Mouse (Mus musculus) midbrain, embryonic 16.5 days (tissue): ENCODE data around the gene Rps16. TPM values are rescaled to one million over a fixed set of nuclear protein-coding genes. Genes with fewer than 3 reads are reported as not detected.

Experiments used
- ATAC-seq: fragments of 200-750 bp; cut with Nextera tagmentation; 2 replicates; pipeline ENCODE4 v1.8.0; 2017; ENCODE audit warnings: moderate TSS enrichment
- H3K27ac ChIP-seq: fragments of 300-500 bp; sonication (generic); 2 replicates; pipeline ENCODE4 v1.5.1; 2014; ENCODE audit warnings: mild to moderate bottlenecking, low read length, mixed read lengths
- H3K27me3 ChIP-seq: fragments of 300-500 bp; sonication (generic); 2 replicates; pipeline ENCODE4 v1.6.1; 2014; ENCODE audit warnings: low read depth, low read length, mixed read lengths; ENCODE audit not compliant: control insufficient read depth, insufficient read depth
- H3K36me3 ChIP-seq: fragments of 300-500 bp; sonication (generic); 2 replicates; pipeline ENCODE4 v1.6.1; 2014; ENCODE audit warnings: mild to moderate bottlenecking, low read length, moderate library complexity, mixed read lengths; ENCODE audit not compliant: control insufficient read depth, insufficient read depth
- H3K4me1 ChIP-seq: fragments of 300-500 bp; sonication (generic); 2 replicates; pipeline ENCODE4 v1.6.1; 2014; ENCODE audit warnings: mild to moderate bottlenecking, low read length, mixed read lengths; ENCODE audit not compliant: control insufficient read depth, insufficient read depth
- H3K4me2 ChIP-seq: fragments of 300-500 bp; sonication (generic); 2 replicates; pipeline ENCODE4 v1.6.1; 2014; ENCODE audit warnings: mild to moderate bottlenecking, low read length, mixed read lengths
- H3K4me3 ChIP-seq: fragments of 300-500 bp; sonication (generic); 2 replicates; pipeline ENCODE4 v1.5.1; 2014; ENCODE audit warnings: low read depth, mild to moderate bottlenecking, low read length, moderate library complexity, mixed read lengths
- H3K9ac ChIP-seq: fragments of 300-500 bp; sonication (generic); 2 replicates; pipeline ENCODE4 v1.6.1; 2014; ENCODE audit warnings: low read depth, low read length, mixed read lengths
- H3K9me3 ChIP-seq: fragments of 300-500 bp; sonication (generic); replicated peaks from 2 replicates; pipeline ENCODE4 v1.6.1; 2014; ENCODE audit warnings: mild to moderate bottlenecking, low read length, mixed read lengths; ENCODE audit not compliant: control insufficient read depth, poor library complexity, severe bottlenecking
- WGBS: fragments of 180-500 bp; shearing (Covaris S2); extraction: QIAGEN DNeasy Blood & Tissue Kit; methylation state at CpG from one replicate; pipeline ENCODE4 v1.1.7; 2014; 5-methylcytosine and 5-hydroxymethylcytosine counted together
- polyA plus RNA-seq: library from polyadenylated mRNA; unstranded; fragments of >200 nt; fragmentation: Nextera tagmentation; extraction: Ambion mirVana; gene quantifications from 2 replicates; pipeline ENCODE4 v1.2.1, GENCODE M21; 2015

The Rps16 gene
- polyA plus RNA-seq, 1 experiment from 2014 or later: 435 TPM

- Histone ChIP-seq H3K36me3 (0 out of 2 replicates have a peak, but pooled peaks cover 3% of the 10 kb centered on the region), H3K9me3 (no peaks in the 10 kb centered on the region), H3K9ac (peak overlapping the region; percentile 52; the same call in 1 of the 2 replicates), H3K4me1 (peaks cover 16% of the 10 kb centered on the region), H3K4me3 (no peak overlapping the region), H3K4me2 (peak overlapping the region; percentile 40), H3K27ac (peak overlapping the region; percentile 40; the same call in 1 of the 2 replicates), H3K27me3 (peaks cover 4% of the 10 kb centered on the region; the same call in 1 of the 2 replicates)
- ATAC-seq: 0 out of 2 replicates have a peak, but pooled peaks have one; percentile 8
- WGBS: 5% methylated on average over 30 of the region's 30 CpGs
Observed at GRCm38 (mm10) chr7:28381017-28381790, 30.8 kb downstream of the Rps16 start.

- 7% methylated on average over 20 of the region's 20 CpGs for WGBS
- ATAC-seq: 0 out of 2 replicates have a peak, but pooled peaks have one; percentile 29
- Histone ChIP-seq H3K4me2 (peak overlapping the region; percentile 40), H3K36me3 (0 out of 2 replicates have a peak, but pooled peaks cover 3% of the 10 kb centered on the region), H3K27ac (peak overlapping the region; percentile 40; the same call in 1 of the 2 replicates), H3K4me3 (peak overlapping the region; percentile 9), H3K4me1 (peaks cover 12% of the 10 kb centered on the region; the same call in 1 of the 2 replicates), H3K27me3 (peaks cover 4% of the 10 kb centered on the region; the same call in 1 of the 2 replicates), H3K9me3 (no peaks in the 10 kb centered on the region), H3K9ac (peak overlapping the region; percentile 52)
Observed at GRCm38 (mm10) chr7:28381938-28382337, 31.5 kb downstream of the Rps16 start.

DNA sequence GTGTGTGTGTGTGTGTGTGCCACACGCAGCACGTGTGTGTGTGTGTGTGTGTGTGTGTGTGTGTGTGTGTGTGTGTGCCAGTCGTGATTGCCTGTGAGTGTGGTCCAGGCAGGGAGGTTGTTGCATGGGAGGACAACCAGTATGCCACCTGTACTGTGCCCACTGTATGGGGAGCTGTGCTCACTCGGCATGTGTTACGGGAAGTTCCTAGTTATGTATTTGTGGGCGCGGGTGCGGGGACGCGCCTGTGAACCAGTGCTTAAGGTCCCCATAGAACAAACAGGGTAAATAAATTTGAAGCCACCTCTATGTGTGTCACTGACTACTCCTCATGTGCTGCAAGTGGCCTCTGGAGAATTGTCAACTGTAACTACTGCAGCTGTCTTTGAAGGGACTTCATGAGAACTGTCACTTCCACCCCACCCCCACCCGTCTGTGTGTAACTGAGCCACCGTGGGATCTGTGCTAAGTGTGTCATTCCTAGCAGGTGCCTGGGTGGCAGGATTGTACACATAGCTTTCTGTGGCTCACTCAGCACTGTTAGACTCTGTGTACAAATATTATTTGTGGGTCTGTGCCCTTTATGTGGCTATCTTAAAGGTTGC is 32.0 kb downstream of the Rps16 start:
- Histone ChIP-seq H3K9me3 (no peaks in the 10 kb centered on the region), H3K9ac (no peak overlapping the region), H3K27me3 (peaks cover 4% of the 10 kb centered on the region; the same call in 1 of the 2 replicates), H3K4me2 (peak overlapping the region; percentile 40; the same call in 1 of the 2 replicates), H3K27ac (no peak overlapping the region), H3K4me1 (peaks cover 12% of the 10 kb centered on the region; the same call in 1 of the 2 replicates), H3K4me3 (no peak overlapping the region), H3K36me3 (peaks cover 6% of the 10 kb centered on the region; the same call in 1 of the 2 replicates)
- ATAC-seq: no peak
- 65% methylated on average over 10 of the region's 12 CpGs for WGBS

GRCm38 (mm10) chr7:28382981-28383396 is 32.5 kb downstream of the Rps16 start:
- no peak overlapping the region for H3K4me3 ChIP-seq
- H3K4me1 ChIP-seq: peaks cover 10% of the 10 kb centered on the region; the same call in 1 of the 2 replicates
- no peak overlapping the region for H3K27ac ChIP-seq
- ATAC-seq: no peak
- H3K9me3 ChIP-seq: no peaks in the 10 kb centered on the region
- 71% methylated on average over 11 of the region's 11 CpGs for WGBS
- no peaks in the 10 kb centered on the region for H3K27me3 ChIP-seq
- no peak overlapping the region for H3K9ac ChIP-seq
- no peak overlapping the region for H3K4me2 ChIP-seq
- H3K36me3 ChIP-seq: peaks cover 9% of the 10 kb centered on the region; the same call in 1 of the 2 replicates

DNA sequence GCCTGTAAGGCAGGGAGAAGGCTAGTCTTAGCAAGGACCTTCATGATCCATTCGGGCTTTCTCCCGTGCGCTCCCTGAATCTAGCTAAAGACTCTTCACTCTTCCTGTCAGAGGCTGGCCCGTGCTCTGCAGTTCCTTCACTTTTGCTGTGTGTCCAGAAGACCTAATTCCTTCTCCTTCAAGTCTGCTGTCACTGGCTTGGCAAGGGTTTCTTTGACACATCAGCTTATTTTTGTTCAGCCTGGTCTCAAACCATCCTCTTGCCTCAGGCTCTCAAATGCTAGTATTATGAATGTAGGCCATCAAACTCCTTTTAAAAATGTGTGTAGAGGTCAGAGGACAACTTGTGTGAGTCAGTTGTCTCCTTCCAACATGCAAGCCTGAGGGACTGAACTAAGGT is 33.2 kb downstream of the Rps16 start:
- H3K27ac ChIP-seq: no peak overlapping the region
- H3K4me3 ChIP-seq: no peak overlapping the region

DNA sequence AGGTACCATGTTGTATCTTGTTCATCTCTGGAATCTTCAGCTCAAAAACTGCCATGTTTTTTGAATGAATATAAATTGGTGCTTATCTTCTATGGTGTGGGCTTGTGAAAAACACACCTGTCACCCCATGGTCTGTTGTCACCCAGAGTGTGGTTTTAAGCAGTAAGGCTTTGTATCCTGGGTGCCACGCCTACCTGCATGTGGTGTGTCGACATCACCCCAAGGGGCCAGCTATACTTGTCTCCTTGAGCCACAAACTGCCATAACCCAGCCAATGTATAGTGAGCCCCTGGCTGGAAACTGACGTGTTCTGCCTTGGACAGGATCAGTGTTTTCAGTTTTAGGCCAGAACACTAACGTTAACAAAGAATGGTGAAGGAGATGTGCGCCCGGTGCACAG is 33.7 kb downstream of the Rps16 start:
- Histone ChIP-seq H3K9ac (no peak overlapping the region), H3K4me2 (no peak overlapping the region), H3K27me3 (no peaks in the 10 kb centered on the region), H3K36me3 (peaks cover 12% of the 10 kb centered on the region), H3K4me3 (no peak overlapping the region), H3K4me1 (peaks cover 7% of the 10 kb centered on the region; the same call in 1 of the 2 replicates), H3K9me3 (no peaks in the 10 kb centered on the region), H3K27ac (no peak overlapping the region)
- ATAC-seq: no peak
- WGBS: 87% methylated on average over 6 of the region's 6 CpGs

More for the DNA sequence above, 33.2 kb downstream of the Rps16 start:
- Histone ChIP-seq H3K9me3 (no peaks in the 10 kb centered on the region), H3K27me3 (no peaks in the 10 kb centered on the region), H3K36me3 (peaks cover 12% of the 10 kb centered on the region), H3K9ac (no peak overlapping the region), H3K4me2 (no peak overlapping the region), H3K4me1 (peaks cover 7% of the 10 kb centered on the region; the same call in 1 of the 2 replicates)
- WGBS: 84% methylated on average over 4 of the region's 4 CpGs
- no peak for ATAC-seq

GRCm38 (mm10) chr7:28385196-28385595 is 34.7 kb downstream of the Rps16 start:
- Histone ChIP-seq H3K4me3 (no peak overlapping the region), H3K27me3 (no peaks in the 10 kb centered on the region), H3K9me3 (no peaks in the 10 kb centered on the region), H3K9ac (no peak overlapping the region), H3K27ac (no peak overlapping the region), H3K4me1 (peaks cover 5% of the 10 kb centered on the region; the same call in 1 of the 2 replicates), H3K36me3 (peaks cover 17% of the 10 kb centered on the region), H3K4me2 (no peak overlapping the region)
- 92% methylated on average over 9 of the region's 9 CpGs for WGBS
- no peak for ATAC-seq

DNA sequence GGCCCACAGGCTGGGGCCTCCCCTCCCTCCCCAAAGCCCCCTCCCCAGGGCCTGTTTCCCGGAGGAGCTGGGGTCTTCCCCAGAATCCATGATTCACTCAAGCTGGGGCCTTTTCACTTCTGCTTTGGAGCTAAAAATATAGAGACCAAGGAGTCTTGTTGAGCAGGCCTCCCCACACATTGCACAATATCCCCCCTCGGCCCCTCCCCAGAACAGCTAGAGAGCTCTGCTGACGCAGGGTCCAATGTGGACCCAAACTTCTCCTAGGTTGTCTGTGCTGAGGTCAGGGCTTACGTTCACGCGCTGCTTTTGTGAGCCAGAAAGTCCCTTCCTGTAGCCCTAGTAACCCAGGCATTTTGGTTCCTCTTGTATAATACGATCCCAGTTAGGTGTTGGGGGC is 35.6 kb downstream of the Rps16 start:
- peaks cover 4% of the 10 kb centered on the region; the same call in 1 of the 2 replicates for H3K4me1 ChIP-seq

More for the DNA sequence above, 35.6 kb downstream of the Rps16 start:
- no peaks in the 10 kb centered on the region for H3K9me3 ChIP-seq
- no peak overlapping the region for H3K27ac ChIP-seq
- H3K36me3 ChIP-seq: peaks cover 17% of the 10 kb centered on the region
- H3K4me3 ChIP-seq: no peak overlapping the region
- H3K27me3 ChIP-seq: no peaks in the 10 kb centered on the region
- H3K4me2 ChIP-seq: no peak overlapping the region
- H3K9ac ChIP-seq: no peak overlapping the region
- 87% methylated on average over 7 of the region's 7 CpGs for WGBS
- ATAC-seq: no peak
